Mouse (Mus musculus) central nervous system, embryonic 18 days (tissue): ENCODE results near the gene Lrrc52. TPM values are rescaled to one million over a fixed set of nuclear protein-coding genes. Genes with fewer than 3 reads are reported as not detected.

ENCODE experiments used
- polyA plus RNA-seq: library from polyadenylated mRNA; depleted of rRNA; stranded (reverse); fragments of >200 nt; gene quantifications from 2 replicates; pipeline ENCODE4 v1.2.3, GENCODE M21; 2012; rRNA removed

Gene Lrrc52
- 0.04 TPM in 1 of 2 replicates, not detected in the other for polyA plus RNA-seq

GRCm38 (mm10) chr1:167466765-167467426, at the start of gene Lrrc52:
Gene Lrrc52, minus strand, starts transcription at chr1:167466780.

Other genes with a start within 250 kb of the Lrrc52 start
- gene Uck2, start 181.5 kb downstream of the Lrrc52 start, polyA plus RNA-seq, result 30.6 and 36.0 TPM in 2 replicates
- 63.8 and 66.6 TPM in 2 replicates for gene Tmco1, start 158.4 kb downstream of the Lrrc52 start, polyA plus RNA-seq
- 40.0 and 42.6 TPM in 2 replicates for gene Aldh9a1, start 116.8 kb downstream of the Lrrc52 start, polyA plus RNA-seq
- 201 and 240 TPM in 2 replicates for gene Mgst3, start 72.9 kb downstream of the Lrrc52 start, polyA plus RNA-seq
- gene Rxrg, start 131.6 kb upstream of the Lrrc52 start, polyA plus RNA-seq, result 28.5 and 44.9 TPM in 2 replicates
- 1.6 and 2.7 TPM in 2 replicates for gene Lmx1a, start 222.5 kb upstream of the Lrrc52 start, polyA plus RNA-seq